Mouse (Mus musculus) embryonic facial prominence, embryonic 12.5 days (tissue): ENCODE results near the gene Stil. TPM values are rescaled to one million over a fixed set of nuclear protein-coding genes. Genes with fewer than 3 reads are reported as not detected.
A peak's percentile ranks its signal among the peaks of the same experiment; 100 is the strongest.

ENCODE experiments used
- ATAC-seq: fragments of 200-750 bp; cut with Nextera tagmentation; 2 replicates; pipeline ENCODE4 v1.8.0; 2017; ENCODE audit not compliant: insufficient number of reproducible peaks, insufficient read depth, low FRiP score, low TSS enrichment
- H3K27ac ChIP-seq: fragments of 300-500 bp; sonication (generic); 2 replicates; pipeline ENCODE4 v1.5.1; 2016; ENCODE audit warnings: mild to moderate bottlenecking
- H3K27me3 ChIP-seq: fragments of 300-500 bp; sonication (generic); 2 replicates; pipeline ENCODE4 v1.6.1; 2016; ENCODE audit warnings: mild to moderate bottlenecking, moderate library complexity
- H3K36me3 ChIP-seq: fragments of 300-500 bp; sonication (generic); 2 replicates; pipeline ENCODE4 v1.6.1; 2016; ENCODE audit warnings: mild to moderate bottlenecking
- H3K4me1 ChIP-seq: fragments of 300-500 bp; sonication (generic); 2 replicates; pipeline ENCODE4 v1.6.1; 2016
- H3K4me2 ChIP-seq: fragments of 300-500 bp; sonication (generic); replicated peaks from 2 replicates; pipeline ENCODE4 v1.6.1; 2016; ENCODE audit warnings: mild to moderate bottlenecking, moderate library complexity
- H3K4me3 ChIP-seq: fragments of 300-500 bp; sonication (generic); 2 replicates; pipeline ENCODE4 v1.5.1; 2016; ENCODE audit warnings: mild to moderate bottlenecking
- H3K9ac ChIP-seq: fragments of 300-500 bp; sonication (generic); 2 replicates; pipeline ENCODE4 v1.6.1; 2016; ENCODE audit warnings: mild to moderate bottlenecking, moderate library complexity
- H3K9me3 ChIP-seq: fragments of 300-500 bp; sonication (generic); 2 replicates; pipeline ENCODE4 v1.6.1; 2016; ENCODE audit warnings: mild to moderate bottlenecking, moderate library complexity
- WGBS: fragments of 180-500 bp; shearing (Covaris S2); methylation state at CpG from one replicate; pipeline ENCODE4 v1.1.7; 2016; 5-methylcytosine and 5-hydroxymethylcytosine counted together
- polyA plus RNA-seq: library from polyadenylated mRNA; unstranded; fragments of >200 nt; fragmentation: Nextera tagmentation; extraction: Ambion mirVana; gene quantifications from 2 replicates; pipeline ENCODE4 v1.2.1, GENCODE M21; 2016

Gene Stil
- polyA plus RNA-seq, 1 experiment from 2014 or later, result 17.7 TPM

DNA sequence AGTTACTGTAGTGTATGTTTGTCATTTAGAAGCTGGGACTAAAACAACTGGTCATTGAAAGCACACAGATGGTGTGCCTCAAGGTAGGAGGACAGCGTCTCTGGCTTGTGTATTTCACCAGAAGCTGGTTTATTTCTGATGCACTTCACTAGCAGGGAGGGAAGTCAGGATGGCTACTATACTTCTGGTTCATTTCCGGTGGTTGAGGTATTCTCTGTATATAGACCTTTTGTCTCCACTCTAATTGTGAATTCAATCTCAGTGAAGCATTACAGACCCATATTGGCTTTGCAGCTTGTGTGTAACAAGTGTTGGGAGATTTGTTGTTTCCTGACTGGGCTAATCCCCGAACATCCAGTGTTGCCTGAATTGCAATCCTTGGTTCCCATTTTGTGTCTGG, 60.8 kb downstream of the Stil start:
- H3K9ac ChIP-seq, result no peak overlapping the region
- H3K4me3 ChIP-seq, result no peak overlapping the region
- no peak for ATAC-seq
- WGBS, result 21% methylated on average over 3 of the region's 3 CpGs
- H3K4me1 ChIP-seq, result peaks cover 14% of the 10 kb centered on the region; the same call in 1 of the 2 replicates
- no peak overlapping the region for H3K4me2 ChIP-seq
- no peaks in the 10 kb centered on the region for H3K36me3 ChIP-seq
- peaks cover 93% of the 10 kb centered on the region for H3K27me3 ChIP-seq
- no peak overlapping the region for H3K27ac ChIP-seq
- no peaks in the 10 kb centered on the region for H3K9me3 ChIP-seq

- Histone ChIP-seq H3K9ac (no peak overlapping the region), H3K4me2 (peak overlapping the region; percentile 97), H3K36me3 (no peaks in the 10 kb centered on the region), H3K4me1 (peaks cover 8% of the 10 kb centered on the region; the same call in 1 of the 2 replicates), H3K27ac (no peak overlapping the region), H3K4me3 (peak overlapping the region; percentile 51), H3K27me3 (peaks cover 87% of the 10 kb centered on the region), H3K9me3 (no peaks in the 10 kb centered on the region)
- 2% methylated on average over 9 of the region's 9 CpGs for WGBS
- ATAC-seq, result no peak
Measured at GRCm38 (mm10) chr4:115062540-115062874, 62.5 kb downstream of the Stil start.

DNA sequence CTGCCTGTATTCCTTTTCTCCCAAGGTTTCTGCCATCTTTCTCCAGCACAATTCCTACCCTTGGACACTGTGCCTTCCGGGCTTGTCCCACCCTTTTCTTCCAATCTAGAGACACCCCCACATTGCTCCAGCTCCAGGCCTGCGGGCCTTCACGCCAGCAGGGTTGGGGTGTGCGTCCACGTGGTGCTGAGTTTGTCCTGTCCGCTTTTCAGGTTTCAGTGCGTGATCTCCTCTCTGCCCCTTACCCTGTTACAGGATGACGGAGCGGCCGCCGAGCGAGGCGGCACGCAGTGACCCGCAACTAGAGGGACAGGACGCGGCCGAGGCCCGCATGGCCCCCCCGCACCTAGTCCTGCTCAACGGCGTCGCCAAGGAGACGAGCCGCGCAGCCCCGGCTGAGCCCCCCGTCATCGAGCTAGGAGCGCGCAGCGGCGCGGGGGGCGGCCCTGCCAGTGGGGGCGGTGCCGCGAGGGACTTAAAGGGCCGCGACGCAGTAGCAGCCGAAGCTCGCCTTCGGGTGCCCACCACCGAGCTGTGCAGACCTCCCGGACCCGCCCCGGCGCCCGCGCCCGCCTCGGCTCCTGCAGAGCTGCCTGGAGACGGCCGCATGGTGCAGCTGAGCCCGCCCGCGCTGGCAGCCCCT, 63.0 kb downstream of the Stil start:
- Histone ChIP-seq H3K27ac (no peak overlapping the region), H3K4me1 (peaks cover 8% of the 10 kb centered on the region; the same call in 1 of the 2 replicates), H3K4me3 (peak overlapping the region; percentile 51), H3K36me3 (no peaks in the 10 kb centered on the region), H3K4me2 (peak overlapping the region; percentile 97), H3K27me3 (peaks cover 84% of the 10 kb centered on the region), H3K9ac (peak overlapping the region; percentile 22), H3K9me3 (no peaks in the 10 kb centered on the region)
- ATAC-seq, result peak; percentile 82
- WGBS, result under 1% methylated on average over 58 of the region's 58 CpGs

GRCm38 (mm10) chr4:115063518-115064239, 63.7 kb downstream of the Stil start:
- peak overlapping the region; percentile 97 for H3K4me2 ChIP-seq
- no peak for ATAC-seq
- 1% methylated on average over 31 of the region's 31 CpGs for WGBS
- H3K36me3 ChIP-seq, result no peaks in the 10 kb centered on the region
- H3K27me3 ChIP-seq, result peaks cover 88% of the 10 kb centered on the region
- H3K27ac ChIP-seq, result no peak overlapping the region
- H3K9ac ChIP-seq, result peak overlapping the region; percentile 22
- H3K4me1 ChIP-seq, result peaks cover 8% of the 10 kb centered on the region; the same call in 1 of the 2 replicates
- peak overlapping the region; percentile 51 for H3K4me3 ChIP-seq
- no peaks in the 10 kb centered on the region for H3K9me3 ChIP-seq

DNA sequence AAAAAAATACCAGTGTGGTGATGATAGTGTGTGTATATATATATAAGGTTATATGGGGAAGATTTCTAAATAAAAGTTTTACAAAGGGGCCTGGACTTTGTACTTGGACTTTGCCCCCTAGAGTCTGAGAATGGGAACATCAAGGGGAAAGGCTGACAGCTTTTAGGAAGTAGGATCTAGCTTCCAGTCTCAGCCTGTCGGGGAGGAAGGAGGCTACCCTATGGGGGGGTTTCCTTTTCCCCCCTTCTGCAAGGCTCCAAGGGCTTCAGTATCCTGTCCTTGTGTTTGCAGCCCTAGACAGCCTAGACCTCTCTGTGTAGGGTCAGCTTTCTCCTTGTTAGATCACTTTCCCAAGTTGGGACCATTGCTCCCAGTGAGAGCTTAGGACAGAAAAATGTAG, 71.7 kb downstream of the Stil start:
- Histone ChIP-seq H3K9ac (no peak overlapping the region), H3K4me2 (no peak overlapping the region), H3K4me1 (no peaks in the 10 kb centered on the region), H3K4me3 (no peak overlapping the region), H3K27ac (no peak overlapping the region), H3K27me3 (peaks cover 15% of the 10 kb centered on the region; the same call in 1 of the 2 replicates), H3K36me3 (no peaks in the 10 kb centered on the region), H3K9me3 (no peaks in the 10 kb centered on the region)
- no peak for ATAC-seq
- WGBS, result 40% methylated on average over 1 of the region's 1 CpGs

- no peak overlapping the region for H3K4me2 ChIP-seq
- H3K36me3 ChIP-seq, result no peaks in the 10 kb centered on the region
- H3K4me3 ChIP-seq, result no peak overlapping the region
- no peak for ATAC-seq
- H3K4me1 ChIP-seq, result no peaks in the 10 kb centered on the region
- no peak overlapping the region for H3K9ac ChIP-seq
- H3K27ac ChIP-seq, result no peak overlapping the region
- H3K27me3 ChIP-seq, result peaks cover 6% of the 10 kb centered on the region; the same call in 1 of the 2 replicates
- 82% methylated on average over 1 of the region's 1 CpGs for WGBS
- no peaks in the 10 kb centered on the region for H3K9me3 ChIP-seq
Measured at GRCm38 (mm10) chr4:115074789-115075188, 74.8 kb downstream of the Stil start.

DNA sequence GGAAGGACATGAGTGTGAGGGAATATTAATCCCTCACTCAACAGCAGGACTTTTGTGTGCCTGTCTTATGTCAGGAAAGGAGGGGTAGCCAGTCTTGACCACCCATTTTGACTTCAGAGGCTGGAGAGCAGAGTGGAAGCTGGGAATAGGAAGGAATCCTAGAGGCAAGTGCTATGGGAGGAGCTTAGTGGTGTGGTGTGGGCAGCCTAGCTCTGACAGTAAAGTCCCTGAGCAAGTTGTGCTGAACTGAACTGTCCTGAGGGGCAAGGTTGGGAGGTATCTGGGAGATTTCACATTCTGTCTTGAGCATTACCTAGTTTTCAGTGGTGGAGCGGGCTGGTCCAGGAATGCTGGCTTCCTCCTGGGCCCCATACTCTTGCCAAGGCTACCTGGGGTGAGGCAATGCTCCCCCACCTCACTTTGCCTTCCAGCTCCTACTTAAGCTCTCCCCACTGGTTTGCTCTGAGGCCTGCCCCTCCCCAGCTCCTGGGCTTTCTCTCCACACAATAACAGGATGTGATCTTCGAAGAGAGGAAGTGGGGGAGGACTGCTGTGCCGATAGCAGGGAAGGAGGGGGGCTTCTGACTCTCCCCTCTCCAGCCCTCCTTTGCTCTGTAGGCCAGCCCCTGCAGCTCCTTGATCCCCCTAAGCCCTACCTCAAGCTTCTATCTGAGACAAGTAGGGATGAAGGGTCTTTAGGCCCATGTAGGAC, 75.4 kb downstream of the Stil start:
- WGBS, result 39% methylated on average over 3 of the region's 3 CpGs
- Histone ChIP-seq H3K4me2 (no peak overlapping the region), H3K27ac (0 out of 2 replicates have a peak overlapping the region, but pooled peaks have one; percentile 23), H3K27me3 (peaks cover 1% of the 10 kb centered on the region; the same call in 1 of the 2 replicates), H3K4me3 (no peak overlapping the region), H3K4me1 (no peaks in the 10 kb centered on the region), H3K9ac (no peak overlapping the region), H3K9me3 (no peaks in the 10 kb centered on the region), H3K36me3 (no peaks in the 10 kb centered on the region)
- ATAC-seq, result no peak

GRCm38 (mm10) chr4:115078892-115079820, 79.2 kb downstream of the Stil start:
- WGBS, result 18% methylated on average over 10 of the region's 10 CpGs
- no peak overlapping the region for H3K4me3 ChIP-seq
- no peaks in the 10 kb centered on the region for H3K36me3 ChIP-seq
- 0 out of 2 replicates have a peak, but pooled peaks have one; percentile 36 for ATAC-seq
- H3K9ac ChIP-seq, result no peak overlapping the region
- H3K4me1 ChIP-seq, result no peaks in the 10 kb centered on the region
- H3K4me2 ChIP-seq, result no peak overlapping the region
- H3K27me3 ChIP-seq, result no peaks in the 10 kb centered on the region; the same call in 1 of the 2 replicates
- no peak overlapping the region for H3K27ac ChIP-seq
- no peaks in the 10 kb centered on the region for H3K9me3 ChIP-seq

DNA sequence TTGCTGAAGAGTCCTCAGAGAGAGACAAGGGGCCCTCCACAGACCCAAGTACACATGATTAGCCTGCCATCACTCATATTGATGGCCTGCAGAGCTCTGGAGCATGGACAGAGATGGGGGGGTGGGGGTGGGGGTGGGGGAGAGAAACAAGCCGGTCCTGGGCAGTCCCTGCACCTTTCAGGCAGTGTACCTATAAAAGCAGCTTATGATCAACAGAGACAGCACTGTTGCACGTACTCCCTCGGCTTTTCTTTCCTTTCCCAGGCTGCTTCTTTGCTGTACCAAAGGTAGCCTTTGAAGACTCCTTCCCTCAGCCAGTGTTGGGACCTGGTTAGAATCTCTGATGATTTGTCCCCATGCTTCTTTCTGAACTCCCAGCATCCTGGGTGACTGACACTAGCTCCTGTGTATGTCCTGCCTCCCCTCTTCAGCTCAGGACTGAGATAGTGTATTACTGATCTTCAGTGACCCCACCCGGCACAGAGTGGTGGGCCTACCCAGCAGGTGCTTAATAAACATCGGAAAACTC, 79.9 kb downstream of the Stil start:
- no peaks in the 10 kb centered on the region for H3K9me3 ChIP-seq
- H3K27ac ChIP-seq, result no peak overlapping the region
- H3K4me3 ChIP-seq, result no peak overlapping the region
- no peak overlapping the region for H3K4me2 ChIP-seq
- no peaks in the 10 kb centered on the region for H3K4me1 ChIP-seq
- no peaks in the 10 kb centered on the region; the same call in 1 of the 2 replicates for H3K27me3 ChIP-seq
- 0 out of 2 replicates have a peak, but pooled peaks have one; percentile 61 for ATAC-seq
- WGBS, result 11% methylated on average over 5 of the region's 5 CpGs
- H3K9ac ChIP-seq, result no peak overlapping the region
- H3K36me3 ChIP-seq, result no peaks in the 10 kb centered on the region

DNA sequence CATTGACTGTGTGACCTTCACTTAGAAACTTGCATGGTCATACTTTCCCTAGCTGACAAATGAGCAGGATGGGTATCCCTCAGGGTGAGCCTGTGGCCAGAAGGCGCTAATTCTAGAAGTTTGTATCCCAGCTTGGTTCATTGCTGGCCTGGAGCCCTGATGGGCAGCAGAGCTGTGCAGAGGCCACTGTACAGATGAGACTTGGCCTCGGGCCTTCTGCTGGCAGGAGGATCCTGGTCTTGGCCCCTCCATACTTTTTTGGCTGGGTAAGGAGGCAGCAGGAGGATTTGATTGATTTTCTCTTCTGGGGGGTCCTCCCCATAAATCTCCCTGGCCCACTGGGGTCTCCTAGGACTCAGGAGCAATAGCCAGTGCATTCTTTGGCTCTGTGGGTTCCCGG, 83.1 kb downstream of the Stil start:
- no peak overlapping the region for H3K4me3 ChIP-seq
- no peak overlapping the region for H3K27ac ChIP-seq
- no peaks in the 10 kb centered on the region for H3K9me3 ChIP-seq
- no peak overlapping the region for H3K4me2 ChIP-seq
- H3K27me3 ChIP-seq, result peaks cover 14% of the 10 kb centered on the region
- no peaks in the 10 kb centered on the region for H3K4me1 ChIP-seq
- 85% methylated on average over 3 of the region's 3 CpGs for WGBS
- no peaks in the 10 kb centered on the region for H3K36me3 ChIP-seq
- ATAC-seq, result no peak
- H3K9ac ChIP-seq, result no peak overlapping the region
